Mouse (Mus musculus) lung, embryonic 14.5 days (tissue): ENCODE data around the gene Sec11a. TPM values are rescaled to one million over a fixed set of nuclear protein-coding genes. Genes with fewer than 3 reads are reported as not detected.

Experiments used
- ATAC-seq: fragments of 200-750 bp; cut with Nextera tagmentation; 2 replicates; pipeline ENCODE4 v1.8.0; 2017; ENCODE audit warnings: mild to moderate bottlenecking, moderate TSS enrichment, moderate library complexity; ENCODE audit not compliant: insufficient read depth
- DNase-seq: peaks from one replicate; pipeline ENCODE4 v3.0.0-alpha.2; 2015
- H3K27ac ChIP-seq: fragments of 300-500 bp; sonication (generic); 2 replicates; pipeline ENCODE4 v1.5.1; 2014; ENCODE audit warnings: low read depth, mild to moderate bottlenecking, moderate library complexity
- H3K27me3 ChIP-seq: fragments of 300-500 bp; sonication (generic); 2 replicates; pipeline ENCODE4 v1.6.1; 2014; ENCODE audit warnings: low read length, control low read depth; ENCODE audit not compliant: insufficient read depth
- H3K36me3 ChIP-seq: fragments of 300-500 bp; sonication (generic); 2 replicates; pipeline ENCODE4 v1.6.1; 2014; ENCODE audit warnings: control low read depth; ENCODE audit not compliant: insufficient read depth
- H3K4me1 ChIP-seq: fragments of 300-500 bp; sonication (generic); 2 replicates; pipeline ENCODE4 v1.6.1; 2014; ENCODE audit warnings: antibody characterized with exemption, control low read depth; ENCODE audit not compliant: insufficient read depth
- H3K4me2 ChIP-seq: fragments of 300-500 bp; sonication (generic); 2 replicates; pipeline ENCODE4 v1.6.1; 2014; ENCODE audit warnings: mild to moderate bottlenecking
- H3K4me3 ChIP-seq: fragments of 300-500 bp; sonication (generic); 2 replicates; pipeline ENCODE4 v1.5.1; 2014; ENCODE audit warnings: low read depth, low read length
- H3K9ac ChIP-seq: fragments of 300-500 bp; sonication (generic); 2 replicates; pipeline ENCODE4 v1.6.1; 2014
- H3K9me3 ChIP-seq: fragments of 300-500 bp; sonication (generic); 2 replicates; pipeline ENCODE4 v1.6.1; 2016; ENCODE audit warnings: low read depth, low read length, control low read depth
- CTCF ChIP-seq: IDR thresholded peaks from 2 replicates; pipeline ENCODE4 v1.5.1; 2016; ENCODE audit warnings: antibody characterized with exemption, low read depth
- polyA plus RNA-seq: library from polyadenylated mRNA; unstranded; fragments of >200 nt; fragmentation: Nextera tagmentation; extraction: Ambion mirVana; gene quantifications from 2 replicates; pipeline ENCODE4 v1.2.1, GENCODE M21; 2014

Gene Sec11a
- polyA plus RNA-seq, 1 experiment from 2014 or later = 191 TPM

GRCm38 (mm10) chr7:80855316-80855715, 92.3 kb downstream of the Sec11a start:
- H3K27ac ChIP-seq = no peak overlapping the region
- H3K36me3 ChIP-seq = no peaks in the 10 kb centered on the region
- H3K9me3 ChIP-seq = no peaks in the 10 kb centered on the region
- H3K4me1 ChIP-seq = no peaks in the 10 kb centered on the region
- no peaks in the 10 kb centered on the region for H3K27me3 ChIP-seq
- no peak for DNase-seq
- no peak overlapping the region for H3K9ac ChIP-seq
- no peak for TF ChIP-seq CTCF
- H3K4me3 ChIP-seq = no peak overlapping the region
- ATAC-seq = no peak
- no peak overlapping the region for H3K4me2 ChIP-seq

Other genes with a start within 250 kb of the Sec11a start
- gene Iqgap1, start 121.8 kb downstream of the Sec11a start, polyA plus RNA-seq = 92.3 and 95.2 TPM in 2 replicates
- 2.2 and 3.2 TPM in 2 replicates for gene Zscan2, start 86.9 kb downstream of the Sec11a start, polyA plus RNA-seq
- gene Wdr73, start 46.5 kb downstream of the Sec11a start, polyA plus RNA-seq = 29.0 and 30.9 TPM in 2 replicates
- gene Nmb, start 42.7 kb downstream of the Sec11a start, polyA plus RNA-seq = 9.5 and 10.3 TPM in 2 replicates
- 18.1 and 19.7 TPM in 2 replicates for gene Zfp592, start 45.9 kb upstream of the Sec11a start, polyA plus RNA-seq
- gene Alpk3, start 109.8 kb upstream of the Sec11a start, polyA plus RNA-seq = 0.63 and 0.85 TPM in 2 replicates
- not detected in 2 replicates for gene Slc28a1, start 167.0 kb upstream of the Sec11a start, polyA plus RNA-seq